Mouse (Mus musculus) spleen, embryonic (tissue): Measurements from ENCODE around the gene Slc34a2.

Experiments used
- CTCF ChIA-PET: fragments of 350-600 bp; sonication (Branson Sonifier 250); formaldehyde crosslinking; loops from one replicate; lab custom pipeline; 2022; lab: Charles Lee

Gene Slc34a2

DNA sequence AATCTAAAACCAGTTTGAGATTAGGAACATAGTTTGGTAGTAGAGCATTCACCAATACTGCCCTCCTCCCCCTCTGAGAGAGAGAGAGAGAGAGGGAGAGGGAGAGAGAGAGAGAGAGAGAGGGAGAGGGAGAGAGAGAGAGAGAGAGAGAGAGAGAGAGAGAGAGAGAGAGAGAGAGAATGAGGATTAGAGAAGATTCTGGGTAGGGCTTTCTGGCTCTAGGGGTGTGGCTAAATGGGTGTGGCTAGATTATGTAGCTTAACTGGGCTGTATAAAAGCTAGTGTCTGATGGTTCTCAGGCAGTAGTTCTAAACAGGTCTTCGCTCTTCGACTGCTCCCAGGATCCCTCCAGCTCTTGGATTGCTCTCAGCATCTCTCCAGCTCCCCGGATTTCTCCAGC, at the start of gene Slc34a2:
TSS of gene Slc34a2 (plus strand) at position 301 of the 400 bp plus-strand sequence.
- CTCF ChIA-PET, result no interaction called here

GRCm38 (mm10) chr5:52990687-52991341, 47.1 kb upstream of the Slc34a2 start:
- CTCF ChIA-PET, result no interaction called here

DNA sequence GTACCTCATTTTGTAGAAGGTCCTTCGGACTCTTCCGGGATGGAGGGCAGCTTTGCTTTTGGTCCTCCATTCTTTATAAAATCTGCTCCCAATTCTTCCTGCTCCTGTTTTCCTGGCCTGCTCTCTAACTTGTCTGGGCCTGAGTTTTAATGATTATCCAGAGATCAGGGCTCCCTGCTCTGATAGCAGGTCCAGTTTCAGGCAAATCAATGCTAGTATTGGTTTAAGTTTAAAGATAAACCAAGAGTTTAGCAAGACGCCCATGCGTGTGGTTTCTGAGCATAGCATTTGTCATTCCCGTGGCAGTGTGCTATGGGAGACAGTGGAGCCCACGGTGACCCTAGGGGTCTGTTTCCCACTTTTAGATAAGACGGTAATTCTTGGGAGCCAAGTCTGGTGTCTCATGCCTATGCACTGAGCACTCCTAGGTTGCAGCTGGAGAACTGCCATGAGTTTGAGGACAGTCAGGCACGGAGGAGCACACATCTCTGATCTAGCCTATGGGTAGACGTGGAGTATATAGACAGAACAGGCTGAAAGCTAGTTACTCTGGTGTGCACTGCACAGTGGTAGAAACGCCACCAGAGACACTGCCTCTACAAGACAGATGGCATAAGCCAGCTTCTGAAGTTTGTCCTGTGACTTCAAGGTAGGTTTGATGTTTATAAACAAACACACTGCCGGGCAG, 45.5 kb upstream of the Slc34a2 start:
- CTCF ChIA-PET, result no interaction called here

DNA sequence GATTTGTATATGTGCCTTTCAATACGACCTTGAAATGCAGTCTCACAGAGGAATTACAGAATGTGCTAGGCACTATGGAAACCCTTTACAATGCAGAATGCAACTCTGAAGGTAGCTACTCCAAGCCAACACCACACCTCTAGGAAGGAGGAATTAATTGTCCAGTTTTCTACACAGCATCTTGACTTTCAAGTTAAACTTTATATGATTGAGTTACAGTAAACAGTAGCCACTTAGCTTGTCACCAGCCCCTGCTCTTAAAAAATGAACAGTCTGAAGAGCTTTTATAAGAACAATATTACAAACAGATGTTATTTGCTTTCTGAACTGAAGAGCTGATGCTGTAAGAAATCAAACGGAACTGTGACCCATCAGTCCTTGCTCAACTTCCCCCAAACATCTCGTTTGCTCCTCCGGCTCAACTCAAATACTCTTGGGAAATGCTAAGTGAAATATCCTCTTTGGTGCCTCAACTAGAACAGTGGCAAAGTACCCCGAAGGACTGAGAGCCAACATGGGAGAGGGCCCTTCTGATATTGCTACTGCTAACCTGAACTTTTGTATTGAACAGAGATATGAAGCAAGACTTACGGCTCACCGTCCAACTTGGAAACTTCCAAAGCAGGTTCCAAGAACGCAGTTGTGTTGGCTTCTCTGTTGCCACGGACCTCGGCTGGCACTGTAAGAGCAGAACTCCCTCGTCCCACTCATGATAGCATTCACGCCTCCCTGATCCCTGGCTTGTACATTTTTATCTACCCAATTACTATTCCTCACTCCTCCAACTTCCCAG, 44.2 kb upstream of the Slc34a2 start:
- CTCF ChIA-PET, result no interaction called here

DNA sequence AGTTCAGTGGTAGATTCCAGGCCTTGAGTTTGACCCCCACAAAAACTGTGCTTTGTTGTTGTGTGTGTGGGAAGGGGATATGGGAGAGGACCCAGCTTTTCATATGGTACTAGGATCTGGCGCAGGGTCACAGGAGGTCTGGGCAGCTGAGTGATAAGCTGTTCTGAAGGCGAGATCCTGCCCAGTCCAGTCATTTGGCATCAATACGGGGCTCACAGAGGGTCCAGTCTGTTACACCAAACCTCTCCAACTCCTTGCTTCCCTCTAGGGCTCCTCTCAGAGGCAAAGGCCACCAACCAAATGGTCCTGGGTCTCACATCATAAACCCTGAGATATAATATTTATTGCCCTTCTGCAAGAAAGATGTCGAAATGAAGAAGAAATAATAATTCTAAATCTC, 42.4 kb upstream of the Slc34a2 start:
- CTCF ChIA-PET, result no interaction called here

GRCm38 (mm10) chr5:52996145-52996544, 41.7 kb upstream of the Slc34a2 start:
- CTCF ChIA-PET, result no interaction called here

DNA sequence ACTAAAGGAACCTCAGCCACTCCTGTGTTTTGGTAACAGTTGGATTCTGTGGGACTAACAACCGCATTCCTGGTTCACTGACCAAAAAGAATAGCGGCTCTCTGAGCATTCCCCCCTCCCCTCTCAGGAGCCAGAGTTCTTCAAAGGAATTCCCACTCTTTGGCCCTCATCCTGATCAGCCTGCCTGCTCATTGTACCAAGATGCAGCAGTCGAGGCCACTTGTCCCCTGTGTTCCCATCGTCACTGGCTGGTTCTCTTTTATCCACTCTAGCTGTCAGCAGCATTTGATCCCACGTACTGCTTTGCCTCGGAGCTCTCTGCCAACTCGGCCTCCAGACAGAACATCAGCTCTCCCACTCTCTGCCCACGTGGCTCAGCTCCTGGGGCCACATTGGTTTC, 41.3 kb upstream of the Slc34a2 start:
- CTCF ChIA-PET, result no interaction called here

GRCm38 (mm10) chr5:52997032-52997431, 40.8 kb upstream of the Slc34a2 start:
- CTCF ChIA-PET, result no interaction called here

GRCm38 (mm10) chr5:52998097-52998760, 39.7 kb upstream of the Slc34a2 start:
- CTCF ChIA-PET, result no interaction called here

DNA sequence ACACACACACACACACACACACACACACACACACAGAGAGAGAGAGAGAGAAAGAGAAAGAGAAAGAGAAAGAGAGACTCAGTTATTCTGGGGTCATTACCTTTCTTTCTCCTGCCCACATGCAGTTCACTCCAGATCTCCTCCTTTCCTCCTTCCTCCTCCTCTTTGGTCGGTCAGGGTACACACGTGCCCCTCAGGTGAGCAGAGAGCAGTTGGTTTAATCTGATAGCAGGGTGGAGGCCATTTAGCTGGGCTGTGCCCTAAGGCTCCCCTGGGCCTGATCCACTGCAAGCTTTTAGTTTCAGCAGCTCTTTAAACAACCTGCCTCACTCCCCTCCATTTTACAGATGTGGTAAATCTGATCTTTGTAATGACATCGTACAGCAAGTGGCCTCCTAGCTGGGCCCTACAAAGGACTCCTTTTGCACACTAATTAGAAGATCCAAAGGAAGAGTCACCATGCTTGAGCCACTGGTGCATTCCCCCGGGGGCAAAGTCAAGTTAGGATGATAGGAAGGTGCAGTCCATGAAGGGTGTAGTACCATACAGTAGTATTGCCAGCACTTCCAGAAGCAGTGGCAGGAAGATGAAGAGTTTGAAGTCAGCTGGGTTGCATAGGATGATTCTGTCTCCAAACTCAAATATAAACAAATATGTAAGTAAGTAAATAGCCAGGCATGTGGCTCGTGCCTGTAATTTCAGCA, 37.6 kb upstream of the Slc34a2 start:
- CTCF ChIA-PET, result no interaction called here

DNA sequence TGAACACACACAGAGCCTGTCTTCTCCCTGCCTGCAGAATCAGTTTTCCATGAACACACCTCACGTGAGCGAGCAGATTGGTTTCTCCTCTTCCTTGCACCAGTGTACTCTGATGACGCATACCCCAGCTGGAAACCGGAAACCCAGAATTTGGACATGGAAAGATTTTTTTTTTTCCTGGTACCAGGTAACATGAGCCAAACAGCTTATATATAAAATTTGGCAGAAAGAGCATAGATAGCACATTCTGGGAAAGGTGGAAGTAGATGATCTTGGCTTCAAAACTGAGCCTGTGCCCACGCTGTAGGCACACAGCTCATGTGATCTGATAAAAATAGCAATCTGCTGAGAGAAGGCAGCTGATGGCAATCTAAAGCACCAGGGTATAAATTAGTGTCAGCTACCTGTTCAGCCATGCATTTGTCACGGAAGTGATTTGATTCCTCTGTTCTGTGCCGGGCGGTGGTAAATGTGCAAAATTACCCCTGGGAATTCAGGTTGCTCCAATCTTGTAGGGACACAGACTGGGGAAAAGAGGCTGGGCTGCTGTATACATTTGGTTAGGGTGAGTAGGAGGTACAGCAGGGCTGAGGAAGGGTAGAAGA, 35.2 kb upstream of the Slc34a2 start:
- CTCF ChIA-PET, result no interaction called here

- CTCF ChIA-PET, result no interaction called here
Measured at GRCm38 (mm10) chr5:53003495-53003894, 34.4 kb upstream of the Slc34a2 start.

DNA sequence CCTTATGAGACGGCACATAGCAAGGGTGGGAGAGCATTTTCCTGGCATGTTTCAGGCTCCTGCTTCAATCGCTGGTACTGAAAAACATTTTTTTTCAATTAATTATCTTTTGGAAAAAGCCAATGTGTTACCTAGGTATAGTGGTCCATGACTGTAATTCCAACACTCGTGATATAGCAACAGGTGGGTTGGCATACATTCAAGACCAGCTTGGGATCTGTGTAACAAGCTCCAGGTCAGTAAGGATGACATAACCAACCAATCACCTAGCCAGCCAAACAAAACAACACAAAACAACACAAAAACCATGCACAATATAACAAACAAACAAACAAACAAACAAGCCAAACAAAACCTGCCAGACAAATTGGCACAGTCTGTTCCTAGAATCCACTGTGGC, 33.9 kb upstream of the Slc34a2 start:
- CTCF ChIA-PET, result no interaction called here

DNA sequence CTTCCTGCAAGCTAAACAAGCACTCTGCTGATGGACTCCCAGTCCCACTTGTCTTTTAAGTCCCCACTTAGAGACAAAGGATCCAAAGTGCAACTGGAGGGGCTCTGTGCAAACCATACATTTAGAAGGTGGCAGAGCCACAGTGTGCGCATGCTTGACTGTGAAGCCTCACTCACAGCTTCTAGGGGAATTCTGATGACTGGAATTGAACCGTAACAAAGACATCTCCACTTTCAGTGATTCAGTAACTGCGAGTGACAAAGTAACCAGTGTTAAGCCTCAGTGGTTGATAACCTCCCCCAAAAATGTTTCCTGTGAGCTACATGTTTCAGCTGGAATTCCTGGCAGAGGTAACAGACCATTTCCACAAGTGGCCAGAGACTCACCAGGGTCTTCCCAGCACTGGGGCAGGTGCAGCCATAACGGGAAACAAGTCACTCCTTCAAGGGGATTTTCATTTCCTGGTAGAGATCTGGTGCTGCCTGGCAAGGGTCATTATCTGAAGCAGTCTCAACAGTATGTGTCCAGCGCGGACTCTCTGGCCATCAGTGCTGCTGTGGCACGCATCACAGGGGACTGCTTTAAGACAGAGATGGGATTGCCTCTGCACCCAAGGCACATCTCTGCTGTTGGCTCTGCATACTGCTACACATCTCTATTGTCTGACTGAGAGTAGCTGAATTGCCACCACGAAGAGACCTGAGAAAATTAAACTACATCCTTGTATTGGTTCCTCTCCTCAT, 28.7 kb upstream of the Slc34a2 start:
- CTCF ChIA-PET, result no interaction called here

DNA sequence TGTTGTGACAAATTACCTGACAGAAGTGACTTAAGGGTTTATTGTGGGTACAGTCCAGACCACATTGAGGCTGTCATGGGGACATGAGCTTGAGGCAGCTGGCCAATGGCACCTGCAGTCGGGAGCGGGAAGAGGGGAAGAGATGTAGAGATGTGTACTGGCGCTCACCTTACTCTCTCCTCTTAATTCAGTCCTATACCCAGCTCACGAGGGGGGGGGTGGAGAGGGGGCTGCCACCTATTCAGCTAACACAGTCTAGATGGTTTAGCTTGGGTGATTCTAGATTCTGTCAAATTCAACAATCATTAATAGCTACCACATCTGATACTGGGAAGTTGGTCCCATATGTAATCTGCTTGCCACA, 28.1 kb upstream of the Slc34a2 start:
- CTCF ChIA-PET, result interaction anchor here (0.5 kb wide), 1 partner anchor 1701 kb away, joined by 3 read pairs; no protein-coding TSS in a partner anchor

GRCm38 (mm10) chr5:53011327-53011726, 26.6 kb upstream of the Slc34a2 start:
- CTCF ChIA-PET, result no interaction called here

GRCm38 (mm10) chr5:53016606-53017005, 21.3 kb upstream of the Slc34a2 start:
- CTCF ChIA-PET, result no interaction called here

DNA sequence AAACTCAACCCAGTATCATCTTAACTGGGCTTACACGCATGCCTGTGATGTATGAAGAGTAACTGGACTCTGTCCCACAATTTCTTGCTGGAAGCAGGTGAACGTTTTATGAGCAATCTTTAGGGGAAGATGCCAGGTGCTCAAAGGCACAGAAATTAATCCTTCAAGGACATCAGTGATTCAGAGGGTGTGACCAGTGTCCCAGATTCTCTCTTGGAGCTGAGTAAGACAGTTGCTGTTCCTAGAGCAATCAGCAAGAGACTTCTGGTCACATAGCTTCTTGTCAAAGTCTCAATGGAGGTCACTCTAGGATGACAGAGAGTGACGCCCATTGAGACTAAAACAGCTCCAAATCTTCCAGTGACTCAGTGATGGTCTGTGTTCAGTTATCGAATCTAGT, 19.6 kb upstream of the Slc34a2 start:
- CTCF ChIA-PET, result no interaction called here

DNA sequence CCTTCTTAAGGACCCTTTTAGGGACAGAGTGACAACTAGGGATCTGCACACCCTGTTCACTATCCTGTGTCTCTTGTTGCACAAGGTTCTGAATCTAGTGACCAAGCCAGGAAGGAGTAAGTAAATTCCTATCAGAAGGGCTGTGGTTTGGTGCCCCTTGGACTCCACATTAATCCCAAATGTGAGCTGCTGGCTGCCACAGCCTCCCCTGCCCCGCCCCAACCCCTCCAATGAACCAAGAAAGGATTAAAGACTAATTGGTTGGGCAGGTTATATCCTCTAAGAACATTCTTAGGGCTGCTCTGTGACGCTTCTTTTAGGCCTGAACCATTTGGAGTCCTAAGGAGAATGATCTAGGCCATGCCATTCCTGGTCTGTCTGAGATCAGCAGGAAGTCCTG, 14.4 kb upstream of the Slc34a2 start:
- CTCF ChIA-PET, result no interaction called here

- CTCF ChIA-PET, result no interaction called here
Measured at GRCm38 (mm10) chr5:53023901-53024300, 14.0 kb upstream of the Slc34a2 start.
